Mouse (Mus musculus) limb, embryonic 12.5 days (tissue): ENCODE measurements at regions not wholly inside any gene's neighbourhood (a gene's known extent, or its start where the extent isn't known, plus 50 kb on each side); places are given as distances from the start of the nearest gene placed in this dataset.
A peak's percentile ranks its signal among the peaks of the same experiment; 100 is the strongest.
"Not testable (repeated sequence)": the region's sequence is repeated elsewhere in the genome, so short reads cannot be mapped to it uniquely, and the experiment has no call there.

Experiments
- ATAC-seq: fragments of 200-750 bp; cut with Nextera tagmentation; 2 replicates; pipeline ENCODE4 v1.8.0; 2017; ENCODE audit warnings: low read depth, moderate TSS enrichment; ENCODE audit not compliant: insufficient number of reproducible peaks, insufficient read depth, low FRiP score, low TSS enrichment
- H3K27ac ChIP-seq: fragments of 300-500 bp; sonication (generic); 2 replicates; pipeline ENCODE4 v1.5.1; 2016; ENCODE audit warnings: mild to moderate bottlenecking, moderate library complexity
- H3K27me3 ChIP-seq: fragments of 300-500 bp; sonication (generic); 2 replicates; pipeline ENCODE4 v1.6.1; 2016; ENCODE audit warnings: mild to moderate bottlenecking, moderate library complexity
- H3K36me3 ChIP-seq: fragments of 300-500 bp; sonication (generic); 2 replicates; pipeline ENCODE4 v1.6.1; 2016; ENCODE audit warnings: mild to moderate bottlenecking, moderate library complexity
- H3K4me1 ChIP-seq: fragments of 300-500 bp; sonication (generic); replicated peaks from 2 replicates; pipeline ENCODE4 v1.6.1; 2016
- H3K4me2 ChIP-seq: fragments of 300-500 bp; sonication (generic); 2 replicates; pipeline ENCODE4 v1.6.1; 2016; ENCODE audit warnings: mild to moderate bottlenecking, moderate library complexity
- H3K4me3 ChIP-seq: fragments of 300-500 bp; sonication (generic); replicated peaks from 2 replicates; pipeline ENCODE4 v1.5.1; 2016; ENCODE audit warnings: mild to moderate bottlenecking
- H3K9ac ChIP-seq: fragments of 300-500 bp; sonication (generic); replicated peaks from 2 replicates; pipeline ENCODE4 v1.6.1; 2016; ENCODE audit warnings: mild to moderate bottlenecking, moderate library complexity
- H3K9me3 ChIP-seq: fragments of 300-500 bp; sonication (generic); 2 replicates; pipeline ENCODE4 v1.6.1; 2016; ENCODE audit warnings: mild to moderate bottlenecking, moderate library complexity
- WGBS: fragments of 180-500 bp; shearing (Covaris S2); methylation state at CpG from one replicate; pipeline ENCODE4 v1.1.7; 2016; 5-methylcytosine and 5-hydroxymethylcytosine counted together

- H3K9ac ChIP-seq, H3K27me3 ChIP-seq, H3K4me2 ChIP-seq, H3K4me3 ChIP-seq, H3K27ac ChIP-seq, H3K9me3 ChIP-seq, H3K36me3 ChIP-seq, ATAC-seq: not testable (repeated sequence)
- H3K4me1 ChIP-seq: peaks cover 30% of the 10 kb centered on the region
- WGBS: 84% methylated on average over 8 of the region's 8 CpGs
Measured at GRCm38 (mm10) chr3:21932696-21933095, 143.8 kb upstream of the Tbl1xr1 start.

DNA sequence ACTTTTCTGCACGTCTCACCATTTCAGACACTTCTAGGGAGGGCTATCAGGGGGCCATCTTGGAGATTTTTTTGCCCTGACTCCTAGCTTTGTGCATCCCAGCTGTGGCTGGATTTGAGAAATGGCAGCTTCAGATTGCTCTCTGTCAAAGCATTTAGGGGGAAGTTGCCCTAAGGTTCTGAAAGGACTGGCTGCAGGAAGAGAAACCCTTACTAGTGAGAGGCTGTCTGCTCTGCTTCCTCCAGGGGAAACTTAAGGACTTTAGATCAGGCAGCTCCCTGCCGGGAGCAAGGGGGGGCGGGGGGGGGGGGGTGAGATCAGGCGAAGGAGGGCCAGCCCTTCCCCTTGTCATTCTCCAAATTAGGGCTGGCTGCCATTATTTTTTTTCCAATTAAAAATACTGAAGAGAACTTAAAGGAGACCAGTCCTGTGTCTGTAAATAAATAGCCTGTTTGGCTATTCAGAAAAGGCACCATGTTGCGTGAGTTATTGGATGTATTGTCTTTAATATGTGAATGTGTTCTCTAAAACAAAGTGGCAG is 141.7 kb upstream of the Tbl1xr1 start:
- Histone ChIP-seq H3K36me3 (no peaks in the 10 kb centered on the region), H3K9me3 (no peaks in the 10 kb centered on the region), H3K4me1 (peaks cover 40% of the 10 kb centered on the region), H3K4me2 (peak overlapping the region; percentile 56), H3K27me3 (no peaks in the 10 kb centered on the region), H3K4me3 (no peak overlapping the region), H3K9ac (no peak overlapping the region), H3K27ac (peak overlapping the region; percentile 80)
- ATAC-seq: no peak
- 2% methylated on average over 5 of the region's 5 CpGs for WGBS

DNA sequence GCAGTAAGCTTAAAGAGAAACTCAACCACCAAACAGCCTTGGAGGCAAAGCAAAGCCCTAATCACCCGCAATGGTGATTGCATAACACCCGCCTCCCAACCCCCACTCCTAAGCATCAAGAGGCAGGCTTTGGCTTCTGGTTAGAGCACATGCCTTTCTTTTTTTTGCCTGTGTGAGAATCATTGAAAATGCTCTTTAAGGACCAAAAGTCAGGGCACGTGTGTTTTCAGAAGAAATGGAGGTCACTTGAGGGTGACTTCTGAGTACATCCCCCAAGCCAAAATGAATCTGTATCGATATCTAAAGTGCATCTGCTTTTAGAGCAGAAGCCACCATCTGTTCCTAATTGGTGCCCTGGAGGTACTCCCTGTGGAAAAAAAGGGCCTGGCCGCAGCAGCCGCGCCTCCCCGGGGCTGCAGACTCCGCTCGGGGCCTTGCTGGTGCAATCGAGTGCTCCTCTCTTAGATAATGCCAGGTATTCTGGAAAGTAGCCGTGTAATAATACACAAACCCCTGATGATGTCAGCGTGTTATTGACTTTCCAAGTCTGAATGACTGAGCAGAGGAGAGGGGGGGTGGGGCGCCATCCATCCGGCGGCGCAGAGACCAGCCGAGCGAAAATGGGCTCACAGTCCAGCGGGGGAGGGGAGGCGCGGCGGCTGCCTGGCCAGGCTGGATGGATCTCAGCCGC is 140.7 kb upstream of the Tbl1xr1 start:
- peaks cover 40% of the 10 kb centered on the region for H3K4me1 ChIP-seq
- H3K36me3 ChIP-seq: no peaks in the 10 kb centered on the region
- no peaks in the 10 kb centered on the region for H3K27me3 ChIP-seq
- peak; percentile 92 for ATAC-seq
- no peaks in the 10 kb centered on the region for H3K9me3 ChIP-seq
- peak overlapping the region; percentile 25 for H3K4me3 ChIP-seq
- peak overlapping the region; percentile 80 for H3K27ac ChIP-seq
- peak overlapping the region; percentile 56 for H3K4me2 ChIP-seq
- under 1% methylated on average over 24 of the region's 24 CpGs for WGBS
- H3K9ac ChIP-seq: no peak overlapping the region

- H3K4me2 ChIP-seq: peak overlapping the region; percentile 56
- peak overlapping the region; percentile 80 for H3K27ac ChIP-seq
- peak overlapping the region; percentile 25 for H3K4me3 ChIP-seq
- 6% methylated on average over 8 of the region's 8 CpGs for WGBS
- H3K27me3 ChIP-seq: no peaks in the 10 kb centered on the region
- no peaks in the 10 kb centered on the region for H3K36me3 ChIP-seq
- no peaks in the 10 kb centered on the region for H3K9me3 ChIP-seq
- no peak for ATAC-seq
- no peak overlapping the region; the same call in 1 of the 2 replicates for H3K9ac ChIP-seq
- H3K4me1 ChIP-seq: peaks cover 40% of the 10 kb centered on the region
Measured at GRCm38 (mm10) chr3:21936262-21936603, 140.2 kb upstream of the Tbl1xr1 start.

DNA sequence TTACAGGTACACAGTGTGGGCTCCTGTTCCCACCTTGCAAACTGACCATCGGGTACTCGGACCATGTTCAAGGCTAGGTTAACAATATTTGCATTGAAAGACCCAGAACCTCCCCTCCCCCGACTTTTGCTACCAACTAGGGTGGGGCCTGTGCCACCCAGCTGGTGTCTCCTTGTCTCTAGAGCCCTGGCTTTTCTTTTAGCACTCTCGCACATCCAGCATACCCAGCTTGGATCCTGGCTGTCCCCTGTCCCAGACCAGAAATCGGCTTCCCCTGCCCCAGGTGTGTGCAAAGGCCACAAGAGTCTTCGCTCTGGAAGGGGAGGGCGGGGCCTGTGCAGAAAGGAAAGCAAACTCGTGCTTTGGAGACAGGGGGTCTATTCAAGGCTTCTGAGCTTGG is 139.8 kb upstream of the Tbl1xr1 start:
- ATAC-seq: no peak
- Histone ChIP-seq H3K27me3 (no peaks in the 10 kb centered on the region), H3K27ac (peak overlapping the region; percentile 80), H3K9me3 (no peaks in the 10 kb centered on the region), H3K36me3 (no peaks in the 10 kb centered on the region), H3K4me2 (peak overlapping the region; percentile 56), H3K4me3 (no peak overlapping the region), H3K4me1 (peaks cover 40% of the 10 kb centered on the region), H3K9ac (no peak overlapping the region; the same call in 1 of the 2 replicates)
- WGBS: 8% methylated on average over 8 of the region's 8 CpGs

GRCm38 (mm10) chr3:21937281-21938035 is 139.0 kb upstream of the Tbl1xr1 start:
- 0 out of 2 replicates have a peak overlapping the region, but pooled peaks have one; percentile 45 for H3K27ac ChIP-seq
- H3K4me2 ChIP-seq: no peak overlapping the region
- H3K4me1 ChIP-seq: peaks cover 40% of the 10 kb centered on the region
- no peak for ATAC-seq
- H3K4me3 ChIP-seq: no peak overlapping the region
- WGBS: 17% methylated on average over 7 of the region's 7 CpGs
- H3K9ac ChIP-seq: no peak overlapping the region
- no peaks in the 10 kb centered on the region for H3K36me3 ChIP-seq
- no peaks in the 10 kb centered on the region for H3K9me3 ChIP-seq
- H3K27me3 ChIP-seq: no peaks in the 10 kb centered on the region

DNA sequence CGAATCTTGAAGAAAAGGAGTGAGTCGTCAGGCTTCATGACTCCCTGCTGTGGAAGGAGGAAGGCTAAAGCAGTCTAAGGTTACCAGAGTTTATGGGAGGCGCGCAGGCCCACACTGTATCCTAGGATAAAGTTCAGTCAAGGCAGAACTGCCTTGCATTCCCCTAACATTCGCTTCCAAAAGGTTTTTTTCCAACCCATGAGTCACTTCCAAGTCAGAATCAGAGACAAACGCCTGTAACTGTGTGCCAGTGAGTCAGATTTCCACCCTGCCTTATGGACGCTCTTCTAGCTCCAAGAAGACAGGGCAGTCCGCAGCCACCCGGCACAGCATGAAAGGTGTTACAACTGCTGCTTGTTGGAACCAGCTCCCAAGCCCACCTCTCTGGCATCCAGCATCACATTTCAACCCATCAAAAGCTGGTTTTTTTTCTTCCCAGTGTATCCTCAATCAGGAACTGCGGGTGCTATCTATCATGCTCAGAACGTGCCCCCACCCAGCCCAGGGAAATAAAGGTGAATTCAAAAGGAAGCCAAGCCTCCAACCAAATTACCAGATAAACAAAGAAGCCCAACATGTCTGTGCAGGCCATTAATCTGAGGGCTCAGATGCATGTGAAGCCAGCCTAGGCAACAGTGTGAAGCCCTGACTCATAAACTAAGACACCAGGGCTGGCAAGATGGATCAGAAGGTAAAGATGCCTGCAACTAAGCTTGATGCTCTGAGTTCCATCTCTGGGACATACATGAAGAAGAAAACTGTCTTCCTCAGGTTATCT is 138.2 kb upstream of the Tbl1xr1 start:
- H3K9me3 ChIP-seq: no peaks in the 10 kb centered on the region
- 24% methylated on average over 11 of the region's 11 CpGs for WGBS
- H3K27me3 ChIP-seq: no peaks in the 10 kb centered on the region
- no peak overlapping the region for H3K4me3 ChIP-seq
- 0 out of 2 replicates have a peak overlapping the region, but pooled peaks have one; percentile 45 for H3K27ac ChIP-seq
- ATAC-seq: no peak
- H3K4me2 ChIP-seq: no peak overlapping the region
- H3K36me3 ChIP-seq: no peaks in the 10 kb centered on the region
- H3K4me1 ChIP-seq: peaks cover 40% of the 10 kb centered on the region
- no peak overlapping the region for H3K9ac ChIP-seq

DNA sequence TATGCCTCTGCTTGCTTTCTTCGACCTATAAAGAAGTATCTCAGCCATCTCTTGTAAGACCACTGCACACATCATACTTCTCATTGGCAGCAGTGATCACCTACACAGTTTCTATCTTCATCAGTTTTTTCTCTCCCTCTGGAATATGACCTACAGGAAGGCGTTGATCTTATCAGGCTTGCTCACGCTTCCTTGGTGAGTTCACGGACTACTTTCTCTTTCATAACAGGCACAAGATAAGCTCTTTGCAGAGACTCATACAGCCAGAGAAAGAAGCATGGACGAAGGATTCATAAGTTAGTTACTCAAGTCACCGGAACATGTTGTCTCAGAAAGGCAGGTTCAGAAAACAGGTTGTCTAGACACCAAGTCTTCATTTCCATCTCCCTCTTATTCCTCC is 136.7 kb upstream of the Tbl1xr1 start:
- ATAC-seq: no peak
- peaks cover 35% of the 10 kb centered on the region for H3K4me1 ChIP-seq
- no peak overlapping the region for H3K4me3 ChIP-seq
- no peak overlapping the region for H3K9ac ChIP-seq
- H3K4me2 ChIP-seq: no peak overlapping the region
- H3K27ac ChIP-seq: no peak overlapping the region
- no peaks in the 10 kb centered on the region for H3K36me3 ChIP-seq
- H3K27me3 ChIP-seq: no peaks in the 10 kb centered on the region
- no peaks in the 10 kb centered on the region for H3K9me3 ChIP-seq
- 93% methylated on average over 6 of the region's 6 CpGs for WGBS

- Histone ChIP-seq H3K27ac (no peak overlapping the region), H3K4me1 (peaks cover 21% of the 10 kb centered on the region), H3K9ac (no peak overlapping the region), H3K4me2 (no peak overlapping the region), H3K9me3 (no peaks in the 10 kb centered on the region), H3K4me3 (no peak overlapping the region), H3K36me3 (no peaks in the 10 kb centered on the region), H3K27me3 (no peaks in the 10 kb centered on the region)
- ATAC-seq: no peak
- 87% methylated on average over 2 of the region's 2 CpGs for WGBS
Measured at GRCm38 (mm10) chr3:21941596-21941995, 134.9 kb upstream of the Tbl1xr1 start.

DNA sequence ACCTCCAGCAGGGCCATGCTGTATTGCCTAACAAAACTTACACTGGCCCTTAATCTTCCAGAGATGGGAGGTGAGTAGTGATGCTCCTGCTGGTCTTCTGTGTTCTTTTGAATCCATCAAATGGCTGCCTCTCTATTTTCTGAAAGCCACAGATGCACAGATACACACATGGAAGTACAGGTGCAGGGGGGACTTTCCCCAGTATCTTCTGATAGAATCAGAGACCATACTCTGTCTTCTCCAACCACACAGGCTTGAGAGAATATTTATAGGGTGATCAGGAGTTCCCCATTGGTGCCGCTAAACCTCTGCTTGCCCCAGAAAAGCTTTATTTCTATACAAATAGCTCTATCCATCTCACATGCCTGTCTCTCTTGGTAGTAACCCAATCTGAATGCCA is 133.5 kb upstream of the Tbl1xr1 start:
- WGBS: 95% methylated on average over 1 of the region's 1 CpGs
- no peak overlapping the region for H3K9ac ChIP-seq

GRCm38 (mm10) chr3:21945775-21946174 is 130.7 kb upstream of the Tbl1xr1 start:
- H3K4me3 ChIP-seq: no peak overlapping the region
- ATAC-seq: no peak
- H3K9me3 ChIP-seq: no peaks in the 10 kb centered on the region
- no peaks in the 10 kb centered on the region for H3K27me3 ChIP-seq
- no peak overlapping the region for H3K27ac ChIP-seq
- no peak overlapping the region for H3K9ac ChIP-seq
- 62% methylated on average over 4 of the region's 4 CpGs for whole genome bisulfite sequencing
- H3K36me3 ChIP-seq: no peaks in the 10 kb centered on the region
- no peak overlapping the region for H3K4me2 ChIP-seq
- peaks cover 9% of the 10 kb centered on the region for H3K4me1 ChIP-seq

More for the DNA sequence above, 133.5 kb upstream of the Tbl1xr1 start:
- Histone ChIP-seq H3K4me1 (peaks cover 12% of the 10 kb centered on the region), H3K9me3 (no peaks in the 10 kb centered on the region), H3K27me3 (no peaks in the 10 kb centered on the region), H3K27ac (no peak overlapping the region), H3K36me3 (no peaks in the 10 kb centered on the region), H3K4me3 (no peak overlapping the region), H3K4me2 (no peak overlapping the region)
- ATAC-seq: no peak
